Mouse (Mus musculus) Muller cell, postnatal 12 days (primary cell): Measurements from ENCODE around the gene Sh3gl1.
"Not testable (repeated sequence)": the region's sequence is repeated elsewhere in the genome, so short reads cannot be mapped to it uniquely, and the experiment has no call there.

Source experiments
- DNase-seq: peaks from one replicate; pipeline ENCODE4 v3.0.0-alpha.2; 2015; ENCODE audit errors: inconsistent ontology term

Gene Sh3gl1

DNA sequence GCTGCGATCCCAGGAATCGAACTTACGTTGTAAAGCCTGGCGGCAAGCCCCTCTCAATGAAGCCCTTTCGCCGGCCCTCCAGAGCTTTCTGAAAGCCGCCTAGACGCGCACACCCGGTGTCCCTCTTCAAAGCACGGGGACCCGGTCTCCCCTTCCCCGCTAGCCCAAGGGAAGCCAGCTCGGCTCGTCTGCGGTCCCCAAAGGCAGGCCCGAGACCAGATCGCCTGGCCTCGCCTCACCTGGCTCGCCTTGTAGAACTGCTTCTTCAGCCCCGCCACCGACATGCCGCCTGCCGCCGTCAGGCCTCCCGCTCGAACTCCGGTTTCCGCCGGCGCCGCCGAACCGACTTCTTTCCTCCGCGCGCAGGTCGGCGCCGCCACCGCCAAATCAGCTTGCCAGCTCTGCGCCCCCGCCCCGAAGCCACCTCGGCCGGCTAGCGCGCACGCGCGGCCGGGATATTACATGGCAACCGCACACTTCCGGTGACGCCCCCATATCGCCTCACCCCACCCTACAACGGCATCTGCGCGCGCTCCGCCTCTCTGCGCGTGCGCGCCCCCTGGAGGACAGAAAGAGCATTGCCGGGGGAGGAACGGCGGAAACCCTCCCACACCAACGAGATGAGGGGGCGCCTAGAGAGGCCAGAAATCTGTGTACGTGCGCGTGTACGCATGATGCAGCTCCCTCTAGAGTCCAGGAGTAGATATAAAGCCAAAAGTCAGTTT is at the start of gene Sh3gl1:
Gene Sh3gl1 (minus strand): TSS at position 460 of the 725 bp plus-strand sequence.
- peak; percentile 99 for DNase-seq

DNA sequence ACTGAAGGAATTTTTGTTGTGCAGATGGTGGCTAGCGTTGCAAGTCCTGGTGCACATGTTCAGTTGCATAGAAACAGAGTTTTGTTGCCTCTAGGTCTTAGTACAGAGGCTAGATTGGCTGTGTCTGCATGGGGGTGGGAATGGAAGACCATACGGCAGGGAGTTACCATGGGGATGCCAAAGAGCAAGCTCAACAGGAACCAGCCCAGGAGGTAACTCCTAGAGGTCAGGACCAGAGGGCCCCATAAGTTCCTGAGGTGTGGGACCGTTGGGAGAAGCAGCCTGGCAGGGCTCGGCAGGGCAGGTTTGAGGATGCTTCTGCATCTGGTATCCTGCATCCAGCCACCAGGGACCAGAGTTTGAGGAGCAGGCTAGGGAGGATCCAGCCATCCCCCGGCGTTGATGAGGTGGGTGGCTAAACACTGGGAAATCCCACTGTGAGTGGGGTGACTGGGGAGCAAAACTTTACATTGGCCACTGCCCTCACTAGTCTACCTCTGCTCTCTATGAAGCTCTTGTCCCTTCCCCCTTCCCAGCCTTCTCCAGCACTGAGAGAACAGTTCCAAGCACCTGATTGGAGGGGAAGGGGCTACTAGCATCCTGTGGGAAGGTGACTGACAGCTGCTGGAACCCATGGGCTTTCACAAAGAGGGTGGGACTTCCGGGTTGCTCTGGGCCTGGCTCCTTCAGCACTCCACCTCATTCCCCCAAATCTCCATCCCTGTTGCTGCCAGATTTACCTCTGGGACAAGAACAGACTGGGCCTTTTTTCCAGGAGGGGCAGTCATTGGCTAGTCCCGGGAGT is 44.5 kb upstream of the Sh3gl1 start:
- peak; percentile 84 for DNase-seq

DNA sequence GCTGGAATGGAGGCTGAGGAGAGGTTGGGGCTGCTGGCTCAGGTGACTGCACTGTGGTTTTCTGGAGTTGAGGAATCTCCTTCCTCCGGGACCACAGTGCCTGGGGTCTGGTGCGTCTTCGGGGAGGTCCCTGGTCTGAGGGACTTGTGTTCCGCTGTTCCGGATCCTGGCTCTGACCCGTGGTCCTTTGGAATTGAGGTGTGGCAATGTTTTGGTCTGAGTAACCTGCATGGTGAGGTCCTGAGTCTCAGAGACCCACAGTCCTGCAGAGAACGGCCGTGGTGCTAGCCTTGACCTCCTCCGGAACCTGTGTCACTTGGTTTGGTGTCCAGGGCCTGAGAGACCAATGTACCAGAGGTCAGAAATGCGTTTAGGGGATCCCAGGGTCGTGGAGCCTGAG is 43.5 kb upstream of the Sh3gl1 start:
- DNase-seq = peak; percentile 15

DNA sequence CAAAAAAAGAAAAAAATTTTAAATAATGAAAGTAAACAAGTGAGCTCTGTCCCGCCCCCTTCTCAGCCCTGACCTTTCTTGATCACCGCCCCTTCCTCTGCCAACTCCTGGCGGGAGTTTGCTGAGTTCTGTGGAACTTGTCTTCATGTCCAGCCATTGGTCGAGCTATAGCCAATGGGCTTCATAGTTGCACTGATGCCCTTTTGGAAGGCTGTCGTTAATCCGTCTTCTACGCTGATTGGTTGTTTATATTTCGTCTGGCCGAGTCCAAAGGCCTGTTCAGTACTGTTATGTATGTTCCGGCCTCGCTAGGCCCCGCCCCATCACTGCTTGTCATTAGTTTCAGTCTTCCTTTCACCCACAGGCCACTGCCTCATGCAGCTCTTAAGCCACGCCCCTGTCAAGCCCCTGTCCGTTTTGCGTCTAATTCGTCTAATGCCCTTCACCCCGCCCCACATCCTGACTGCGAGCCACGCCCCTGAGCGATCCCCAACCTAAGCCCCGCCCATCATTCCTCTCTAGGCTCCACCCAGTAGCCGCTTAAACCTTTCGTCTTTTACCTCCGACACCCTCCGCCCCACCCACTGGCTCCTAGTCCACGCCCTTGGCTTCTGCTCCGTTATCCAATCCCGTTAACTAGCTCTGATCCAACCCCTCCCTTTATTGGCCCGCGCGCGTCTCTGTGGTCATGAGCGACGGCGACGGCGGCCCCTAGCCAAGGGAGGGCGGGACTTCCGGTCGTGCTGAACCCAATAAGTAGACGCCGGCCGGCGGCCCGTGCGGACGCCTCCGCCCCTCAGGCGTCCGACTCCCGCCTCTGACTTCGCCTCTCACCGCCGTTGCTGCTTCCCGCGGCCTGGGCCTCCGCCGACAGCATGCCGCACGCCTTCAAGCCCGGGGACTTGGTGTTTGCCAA is 42.7 kb upstream of the Sh3gl1 start, which contains the start of gene Hdgfl2:
Gene Hdgfl2 (plus strand): TSS at position 755 of the 916 bp plus-strand sequence.
- peak; percentile 100 for DNase-seq

DNA sequence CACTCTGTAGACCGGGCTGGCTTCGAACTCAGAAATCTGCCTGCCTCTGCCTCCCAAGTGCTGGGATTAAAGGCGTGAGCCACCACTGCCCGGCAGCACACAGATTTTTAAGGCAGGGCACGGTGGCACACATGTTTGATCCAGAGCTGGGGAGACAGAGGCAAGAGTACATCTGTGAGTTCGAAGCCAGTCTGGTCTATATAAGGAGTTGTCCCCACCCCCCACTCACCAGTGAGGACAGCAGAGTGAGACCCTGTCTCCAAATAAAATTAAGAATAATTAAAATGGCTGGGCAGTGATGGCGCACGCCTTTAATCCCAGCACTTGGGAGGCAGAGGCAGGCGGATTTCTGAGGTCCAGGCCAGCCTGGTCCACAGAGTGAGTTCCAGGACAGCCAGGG is 41.9 kb upstream of the Sh3gl1 start:
- DNase-seq = not testable (repeated sequence)

DNA sequence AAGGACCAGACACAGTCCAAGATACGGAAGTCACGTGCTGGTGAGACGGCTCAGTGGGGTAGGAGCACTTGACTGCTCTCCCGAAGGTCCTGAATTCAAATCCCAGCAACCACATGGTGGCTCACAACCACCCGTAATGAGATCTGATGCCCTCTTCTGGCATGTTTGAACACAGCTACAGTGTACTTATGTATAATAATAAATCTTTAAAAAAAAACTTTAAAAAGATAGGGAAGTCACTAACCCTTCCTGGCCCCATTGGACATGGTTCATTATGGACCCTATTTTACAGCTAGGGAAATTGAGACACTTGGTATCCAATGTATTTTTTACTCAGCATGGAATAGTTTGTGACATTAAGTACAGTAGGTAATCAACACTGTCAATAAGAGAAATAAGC is 41.1 kb upstream of the Sh3gl1 start:
- no peak for DNase-seq

DNA sequence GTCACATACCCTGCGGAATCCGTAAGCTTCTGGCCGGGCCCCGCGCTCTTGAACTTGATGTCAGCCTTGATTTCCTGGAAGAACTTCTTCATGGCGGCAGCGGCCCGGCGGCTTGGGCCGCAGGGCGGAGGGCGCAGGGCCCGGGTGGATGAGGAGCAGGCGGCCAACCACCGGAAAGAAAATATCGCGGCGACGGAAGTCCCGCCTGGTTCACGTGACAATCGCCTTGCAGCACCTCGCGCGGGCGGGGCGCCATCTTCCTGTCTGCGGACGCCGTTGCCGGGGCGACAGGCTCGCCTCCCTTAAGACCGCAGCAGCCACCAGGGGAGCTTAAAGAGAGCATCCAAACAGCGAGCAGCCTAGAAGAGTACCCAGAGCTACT is 38.4 kb upstream of the Sh3gl1 start, which contains the start of gene Ubxn6:
Gene Ubxn6 (minus strand): TSS at position 202 of the 382 bp plus-strand sequence.
- peak; percentile 98 for DNase-seq

DNA sequence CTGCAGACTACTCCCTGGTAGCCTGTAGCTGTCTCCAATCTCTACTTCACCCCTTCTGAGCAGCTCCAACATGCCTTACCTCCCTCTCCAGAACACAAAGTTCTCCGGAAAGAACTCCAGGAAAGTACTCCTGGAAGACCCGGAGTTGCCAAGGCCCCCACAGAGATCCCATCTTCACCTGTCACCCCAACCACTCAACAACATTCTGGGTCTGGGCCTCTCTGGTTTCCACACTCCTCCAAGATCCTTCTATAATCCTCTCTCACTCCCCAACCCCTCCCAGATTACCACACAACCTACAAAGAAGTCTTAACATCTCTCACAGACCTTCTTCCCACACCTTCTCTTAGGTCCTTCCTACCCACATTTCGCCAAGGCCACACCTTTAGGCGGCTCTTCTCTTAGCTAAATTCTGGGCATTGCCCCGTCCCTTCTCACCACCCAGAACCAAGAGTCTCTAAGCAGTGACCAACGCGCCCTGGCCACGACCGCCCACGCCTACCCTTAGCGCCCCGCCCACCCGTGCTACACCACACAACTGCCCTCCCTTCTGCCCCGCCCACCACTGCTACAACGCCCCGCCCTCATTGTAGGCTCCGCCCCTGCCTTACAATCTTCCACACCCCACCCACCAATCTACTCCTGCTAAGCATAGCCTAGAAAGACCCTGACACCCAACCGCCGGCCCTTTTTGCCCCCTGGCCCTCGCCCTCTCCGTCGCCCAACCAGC is 37.8 kb upstream of the Sh3gl1 start:
- peak; percentile 96 for DNase-seq

DNA sequence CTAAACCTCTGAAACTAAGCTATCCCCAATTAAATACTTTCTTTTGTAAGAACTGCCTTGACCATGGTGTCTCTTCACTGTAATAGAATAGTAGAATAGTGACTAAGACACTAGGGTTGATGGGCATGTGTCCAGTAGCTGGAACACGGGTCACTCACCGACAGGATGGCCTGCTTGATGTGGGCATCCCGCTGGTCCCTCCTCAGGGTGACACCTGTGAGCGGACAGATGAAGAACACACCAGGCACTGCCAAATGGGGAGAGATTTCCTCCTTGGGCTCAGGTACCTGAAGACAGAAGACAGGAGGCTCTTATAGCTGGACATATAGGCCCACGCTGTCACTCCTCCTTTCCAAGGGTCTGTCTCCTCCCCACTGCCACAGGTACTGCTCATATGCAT is 35.8 kb upstream of the Sh3gl1 start:
- no peak for DNase-seq

DNA sequence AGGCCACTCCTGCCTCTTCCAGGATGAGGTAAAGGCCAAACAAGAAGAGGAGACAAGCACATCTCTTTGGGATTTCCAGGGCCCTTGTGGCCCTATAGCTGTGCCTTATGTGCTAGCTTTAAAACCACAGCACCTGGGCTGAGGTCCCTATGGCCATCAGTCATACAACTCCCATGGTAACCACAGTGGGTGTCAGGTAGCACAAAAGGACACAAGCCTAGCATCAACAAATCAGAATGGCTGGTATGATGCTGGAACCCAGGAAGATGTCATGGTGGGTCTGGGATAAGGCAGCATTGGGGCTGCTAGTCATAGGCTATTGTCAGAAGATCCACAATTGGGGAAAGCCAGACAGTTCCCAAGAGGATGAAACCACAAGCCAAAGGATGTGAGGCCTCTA is 34.7 kb upstream of the Sh3gl1 start:
- DNase-seq = no peak

DNA sequence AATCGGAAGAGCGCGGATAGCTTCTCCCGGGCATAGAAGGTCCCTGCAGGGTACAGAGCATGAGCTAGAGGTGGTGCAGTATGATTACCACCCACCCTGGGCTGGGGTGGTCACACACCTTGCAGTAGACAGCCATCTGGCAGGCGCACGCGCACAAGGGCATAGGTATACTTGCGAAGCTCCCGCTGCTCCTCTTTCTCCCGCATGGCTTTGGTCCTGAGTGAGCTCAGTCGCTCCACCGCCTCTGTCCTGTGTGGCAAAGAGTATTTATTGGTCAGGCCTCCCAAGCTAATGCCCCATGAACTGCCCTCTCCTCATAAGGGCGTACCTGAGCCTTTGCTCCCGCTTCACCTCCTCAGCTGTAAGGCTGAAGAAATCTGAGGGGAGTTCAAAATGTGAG is 32.6 kb upstream of the Sh3gl1 start:
- no peak for DNase-seq

DNA sequence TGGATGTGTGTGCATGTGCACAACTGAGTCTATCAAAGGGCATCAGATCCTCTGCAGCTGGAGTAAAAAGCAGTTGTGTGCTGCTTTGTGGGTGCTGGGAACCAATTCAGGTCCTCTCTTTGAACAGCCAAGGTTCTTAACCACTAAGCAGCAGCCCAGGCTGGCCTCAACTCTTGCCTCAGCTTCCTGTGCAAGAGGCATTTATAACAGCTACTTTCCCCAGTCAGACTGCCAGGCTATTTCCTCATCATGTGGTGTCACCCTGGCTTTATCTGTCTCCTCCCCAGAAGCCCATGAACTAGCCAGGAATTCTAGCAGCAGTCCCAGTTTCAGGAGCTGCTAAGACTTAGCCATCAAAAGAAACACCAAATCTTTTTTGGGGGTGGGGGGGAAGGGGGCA is 30.0 kb upstream of the Sh3gl1 start:
- no peak for DNase-seq

DNA sequence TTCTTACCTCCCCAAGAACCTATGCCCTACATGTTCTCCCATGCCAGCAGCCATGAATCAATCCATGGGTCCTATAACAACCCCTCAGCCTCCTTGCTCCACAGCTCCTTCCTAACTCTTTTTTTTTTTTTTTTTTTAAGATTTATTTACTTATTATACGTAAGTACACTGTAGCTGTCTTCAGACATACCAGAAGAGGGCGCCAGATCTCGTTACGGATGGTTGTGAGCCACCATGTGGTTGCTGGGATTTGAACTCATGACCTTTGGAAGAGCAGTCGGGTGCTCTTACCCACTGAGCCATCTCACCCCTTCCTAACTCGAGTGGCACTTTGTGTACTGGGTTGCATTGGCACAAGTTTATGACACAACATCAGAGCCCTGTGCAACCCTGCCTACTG is 29.3 kb upstream of the Sh3gl1 start:
- DNase-seq = not testable (repeated sequence)

DNA sequence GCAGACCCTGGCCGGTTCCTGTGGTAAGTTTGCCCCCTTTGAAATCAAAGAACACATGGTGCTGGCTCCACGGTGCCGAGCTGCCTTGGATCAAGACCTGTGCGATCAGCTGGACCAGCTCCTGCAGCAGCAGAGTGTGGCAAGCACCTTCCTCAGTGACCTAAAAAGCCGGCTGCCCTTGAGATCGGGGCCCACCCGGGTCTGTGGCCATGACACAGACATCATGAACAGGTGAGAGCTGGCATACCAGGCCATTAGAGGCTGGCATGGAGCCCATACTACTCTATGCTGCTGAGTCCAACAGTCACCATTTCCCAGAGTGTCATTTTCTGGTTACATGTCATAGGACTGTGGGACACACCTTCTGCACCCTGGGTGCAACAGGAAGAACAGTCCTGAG is 25.6 kb upstream of the Sh3gl1 start:
- no peak for DNase-seq

DNA sequence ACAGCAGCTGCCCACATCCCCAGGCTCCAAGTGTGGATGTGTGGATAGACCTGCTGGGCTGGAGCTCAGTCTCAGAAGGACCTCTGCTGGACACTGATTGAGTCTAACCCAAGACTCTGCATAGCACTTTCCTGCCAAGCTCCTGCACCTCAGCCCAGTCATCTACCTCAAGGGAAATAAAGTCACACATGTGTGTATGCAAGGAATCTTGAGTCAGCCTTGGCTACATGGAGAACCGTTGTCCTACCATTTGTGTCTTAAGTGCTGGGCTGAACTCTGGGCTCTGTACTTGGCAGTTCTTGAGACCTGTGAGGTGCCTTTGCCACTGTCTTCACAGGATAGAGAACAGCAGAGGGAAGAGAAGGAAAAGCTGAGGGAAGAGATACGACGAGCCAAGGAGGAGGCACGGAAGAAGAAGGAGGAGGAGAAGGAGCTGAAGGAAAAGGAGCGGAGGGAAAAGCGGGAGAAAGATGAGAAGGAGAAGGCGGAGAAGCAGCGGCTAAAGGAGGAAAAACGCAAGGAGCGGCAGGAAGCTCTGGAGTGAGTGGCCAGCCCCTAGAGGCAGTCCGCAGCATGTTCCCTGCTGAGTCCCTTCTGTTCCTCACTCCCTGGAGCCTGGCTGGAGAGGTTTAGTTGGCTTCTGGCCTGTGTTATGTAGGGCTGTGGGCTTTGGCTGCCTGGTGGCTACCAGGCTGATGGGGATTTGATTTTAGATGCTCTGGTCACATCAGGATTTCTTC is 21.1 kb upstream of the Sh3gl1 start:
- no peak for DNase-seq

DNA sequence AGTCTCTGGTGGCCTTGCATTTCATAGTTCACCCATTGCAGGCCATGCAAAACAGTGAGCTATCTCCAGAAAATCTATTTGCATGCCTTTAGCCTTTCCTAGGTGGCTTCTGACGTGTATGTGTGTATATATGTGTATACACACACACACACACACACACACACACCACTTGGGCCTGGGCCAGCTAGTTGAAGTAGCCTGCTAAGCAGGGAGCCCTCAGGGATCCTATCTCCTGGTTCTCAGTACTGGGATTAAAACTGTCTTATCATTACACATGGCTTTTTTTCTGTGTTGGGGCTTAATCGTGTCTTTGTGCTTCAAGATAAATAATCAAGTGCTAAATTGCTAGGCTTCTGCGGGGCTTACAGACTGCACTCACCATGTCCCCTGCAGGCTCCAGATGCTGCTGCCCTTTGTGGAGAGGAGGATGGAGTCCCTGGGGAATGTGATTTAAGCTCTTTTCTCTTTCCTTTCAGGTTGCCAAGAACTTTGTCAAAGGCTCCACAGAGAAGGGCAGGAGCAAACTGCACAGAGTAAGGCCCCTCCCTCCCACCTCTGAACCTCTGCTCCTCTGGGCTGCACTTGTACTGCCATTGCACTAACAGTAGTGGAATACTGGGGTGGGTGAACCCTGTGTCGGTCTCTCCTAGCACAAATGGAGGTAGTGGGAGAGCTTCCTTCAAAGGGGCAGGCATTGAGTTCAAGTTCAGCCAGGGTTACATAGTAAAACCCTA is 19.7 kb upstream of the Sh3gl1 start:
- no peak for DNase-seq

DNA sequence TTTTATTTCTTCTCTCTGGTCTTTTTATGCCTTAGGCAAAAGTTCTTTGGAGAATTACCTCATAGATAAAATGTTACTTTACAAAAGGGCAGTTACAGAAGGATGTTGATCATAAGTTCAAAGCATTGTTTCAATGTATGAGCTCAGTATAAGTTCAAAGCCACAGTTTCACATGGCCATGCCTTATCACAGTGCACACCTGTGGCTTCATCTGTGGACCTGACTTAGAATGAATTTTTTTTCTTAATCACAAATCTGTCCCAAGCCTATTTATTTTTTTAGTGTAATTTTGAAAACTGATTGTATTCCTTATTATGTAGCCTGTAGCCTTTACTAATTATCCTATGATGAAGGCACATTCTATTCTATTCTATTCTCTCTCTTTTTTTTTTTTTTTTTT is 18.5 kb upstream of the Sh3gl1 start:
- no peak for DNase-seq

DNA sequence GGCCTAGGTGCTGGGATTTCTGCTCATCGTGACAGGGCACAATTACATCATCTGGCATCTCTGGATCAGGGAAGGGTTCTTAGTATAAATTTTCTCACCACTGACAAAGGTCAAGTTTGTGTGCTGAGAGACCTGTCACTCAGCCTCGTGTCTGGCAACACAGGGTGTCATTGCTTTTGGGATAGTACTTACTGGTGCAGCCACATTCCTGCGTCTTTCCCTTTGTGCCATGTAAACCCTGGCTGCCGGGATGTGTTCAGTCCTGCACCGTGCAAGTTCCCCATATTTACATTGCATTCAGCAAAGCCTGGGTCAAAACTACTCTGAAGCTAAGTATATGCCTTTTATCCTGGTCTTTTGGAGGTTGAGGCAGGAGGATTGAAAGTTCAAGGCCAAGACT is 14.9 kb upstream of the Sh3gl1 start:
- DNase-seq = no peak

DNA sequence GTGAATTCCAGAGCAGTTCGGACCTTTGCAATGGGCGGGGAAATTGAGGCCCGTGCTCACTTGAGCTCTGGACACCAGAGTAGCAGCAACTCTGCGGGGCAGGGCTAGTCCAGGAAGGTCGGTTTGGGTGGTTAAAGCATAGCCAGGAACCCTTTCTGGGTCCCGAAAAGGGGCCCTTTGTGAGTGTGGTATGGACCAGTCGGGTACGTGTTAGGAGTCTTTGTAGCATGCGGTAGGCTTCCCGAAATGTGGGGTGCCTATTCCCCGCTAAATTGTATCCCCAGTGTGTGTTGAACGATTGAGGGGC is 4.4 kb upstream of the Sh3gl1 start:
- DNase-seq = no peak
